Mouse (Mus musculus): ENCODE results near the gene Mrgpra1.
"Not testable (repeated sequence)": the region's sequence is repeated elsewhere in the genome, so short reads cannot be mapped to it uniquely, and the experiment has no call there.

The Mrgpra1 gene

GRCm38 (mm10) chr7:47354140-47354539 is at the start of gene Mrgpra1:
TSS of gene Mrgpra1 (minus strand) at chr7:47354240.
- DNase-seq (ENCODE audit: low spot score in 2 of 2) = no peak

GRCm38 (mm10) chr7:47401125-47401524 is 47.1 kb upstream of the Mrgpra1 start:
- no peak for DNase-seq (ENCODE audit: low spot score in 2 of 2)

DNA sequence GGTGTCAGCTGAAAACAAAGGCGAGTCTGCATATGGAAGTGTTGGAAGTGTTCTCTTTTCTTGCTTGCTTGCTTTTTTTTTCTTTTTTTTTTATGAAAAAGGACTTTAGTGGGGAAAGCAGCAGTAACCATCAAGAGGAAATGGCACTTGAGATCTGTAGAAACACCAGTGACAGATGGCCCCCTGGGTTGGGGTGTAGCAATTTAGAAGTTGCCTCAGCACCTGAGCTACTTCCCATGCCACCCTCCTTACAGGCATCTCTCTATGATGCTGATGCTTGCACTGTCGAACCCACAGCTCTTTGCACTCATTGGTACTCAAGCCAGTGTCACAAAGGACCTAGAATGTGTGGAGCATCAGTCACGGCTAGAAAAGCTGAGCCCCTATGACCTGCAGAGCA is 5.6 kb downstream of the Mrgpra1 start:
- no peak for DNase-seq (ENCODE audit: low spot score in 2 of 2)

GRCm38 (mm10) chr7:47345905-47346478 is 8.0 kb downstream of the Mrgpra1 start:
- DNase-seq (ENCODE audit: low spot score in 2 of 2) = no peak

DNA sequence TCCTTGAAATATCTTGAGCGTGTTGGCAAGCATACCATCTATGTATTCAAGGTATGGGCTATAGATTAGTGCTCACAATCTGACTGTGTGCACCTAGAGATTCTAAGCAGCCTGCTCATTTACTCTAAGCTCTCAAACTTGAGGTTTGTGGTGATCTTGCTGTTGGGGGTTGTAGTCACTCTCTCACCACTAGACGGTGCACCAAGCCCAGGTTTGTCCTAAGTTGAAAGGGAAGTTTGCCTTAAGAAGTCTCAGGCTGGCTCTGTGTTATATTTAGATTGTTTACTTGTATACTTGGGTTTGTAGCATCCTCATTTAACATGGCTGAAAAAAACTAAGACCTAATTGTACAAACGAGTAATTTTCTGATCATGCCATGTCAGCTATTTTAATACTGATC is 12.2 kb downstream of the Mrgpra1 start:
- not testable (repeated sequence) for DNase-seq (ENCODE audit: low spot score in 2 of 2)

GRCm38 (mm10) chr7:47341389-47341788 is 12.7 kb downstream of the Mrgpra1 start:
- not testable (repeated sequence) for DNase-seq (ENCODE audit: low spot score in 2 of 2)

GRCm38 (mm10) chr7:47318299-47318698 is 35.7 kb downstream of the Mrgpra1 start:
- no peak for DNase-seq (ENCODE audit: low spot score in 2 of 2)

DNA sequence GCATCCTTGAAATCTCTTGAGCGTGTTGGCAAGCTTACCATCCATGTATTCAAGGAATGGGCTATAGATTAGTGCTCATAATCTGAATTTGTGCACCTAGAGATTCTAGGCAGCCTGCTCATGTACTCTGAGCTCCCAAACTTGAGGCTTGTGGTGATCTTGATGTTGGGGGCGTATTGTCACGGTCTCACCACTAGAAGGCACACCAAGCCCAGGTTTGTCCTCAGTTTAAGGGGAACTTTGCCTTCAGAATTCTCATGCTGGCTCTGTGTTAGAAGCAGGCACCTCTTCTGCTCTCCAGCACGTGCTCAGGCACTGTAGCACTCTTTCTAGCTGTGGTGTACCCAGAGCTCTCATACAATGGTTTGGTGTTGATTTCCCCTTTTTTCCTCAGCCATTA is 41.8 kb downstream of the Mrgpra1 start:
- no peak for DNase-seq (ENCODE audit: low spot score in 2 of 2)

GRCm38 (mm10) chr7:47309855-47310254 is 44.2 kb downstream of the Mrgpra1 start:
- DNase-seq (ENCODE audit: low spot score in 2 of 2) = no peak

GRCm38 (mm10) chr7:47304661-47305060 is 49.4 kb downstream of the Mrgpra1 start:
- DNase-seq (ENCODE audit: low spot score in 2 of 2) = not testable (repeated sequence)

DNA sequence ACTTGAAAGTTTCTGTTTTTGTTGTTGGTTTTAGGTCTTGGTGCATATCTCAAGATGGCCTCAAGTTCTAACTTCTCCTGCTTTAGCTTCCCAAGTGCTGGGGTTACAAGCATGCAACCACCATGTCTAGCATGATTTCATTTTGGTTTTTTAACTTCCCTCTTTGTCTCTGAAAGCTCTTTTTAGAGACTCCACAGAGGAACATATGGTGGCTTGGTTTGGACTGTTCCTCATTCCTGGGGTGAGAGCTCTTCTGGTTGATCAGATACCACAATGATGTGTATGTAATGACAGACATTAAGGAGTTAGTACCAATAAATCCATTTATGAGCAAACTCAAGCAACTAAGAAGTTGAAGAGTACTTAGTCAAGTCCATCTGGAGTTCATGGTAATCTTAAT is 54.4 kb downstream of the Mrgpra1 start:
- not testable (repeated sequence) for DNase-seq (ENCODE audit: low spot score in 2 of 2)
